Mouse (Mus musculus) CH12.LX (cell line): ENCODE measurements around the gene Ddx58. TPM values are rescaled to one million over a fixed set of nuclear protein-coding genes. Genes with fewer than 3 reads are reported as not detected.

ENCODE experiments used
- DNase-seq: peaks from one replicate; pipeline ENCODE4 v3.0.0-alpha.2; 2013; ENCODE audit errors: extremely low read depth
- H3K27ac ChIP-seq: 2 replicates; pipeline ENCODE4 v1.5.1; 2012; ENCODE audit warnings: low read depth, mild to moderate bottlenecking, control low read depth, moderate library complexity; ENCODE audit not compliant: insufficient read depth
- H3K27me3 ChIP-seq: replicated peaks from 2 replicates; pipeline ENCODE3; 2012; ENCODE audit warnings: inconsistent platforms
- H3K36me3 ChIP-seq, 2 experiments: replicated peaks in 1 of 2; 2 replicates each; pipeline versions ENCODE3 to v1.6.1; 2012; ENCODE audit warnings: inconsistent platforms in 1 of 2, low read length in 1 of 2, mild to moderate bottlenecking in 1 of 2, mixed read lengths in 1 of 2, moderate library complexity in 1 of 2; ENCODE audit not compliant: control insufficient read depth in 1 of 2, insufficient read depth in 1 of 2
- H3K4me1 ChIP-seq, 2 experiments: 2 replicates each; pipeline ENCODE4 v1.6.1; 2012; ENCODE audit warnings: inconsistent platforms in 1 of 2, moderate library complexity in 1 of 2; ENCODE audit not compliant: insufficient read depth in 2 of 2, control insufficient read depth in 1 of 2
- H3K4me2 ChIP-seq: 2 replicates; pipeline ENCODE4 v1.6.1; 2012; ENCODE audit warnings: low read depth, mild to moderate bottlenecking, control low read depth; ENCODE audit not compliant: poor library complexity, insufficient read depth, severe bottlenecking
- H3K4me3 ChIP-seq, 3 experiments: fragments of 150-350 bp in 1 of 3; sonication (generic) in 1 of 3; replicated peaks in 1 of 3; 2 replicates each; pipeline versions ENCODE3 to v1.5.1; 2011 to 2012; ENCODE audit warnings: low read depth in 2 of 3, low read length in 2 of 3, mild to moderate bottlenecking in 2 of 3, moderate library complexity in 2 of 3, control low read depth in 1 of 3, improper control_type of control experiment in 1 of 3, inconsistent platforms in 1 of 3, mixed read lengths in 1 of 3; ENCODE audit not compliant: poor library complexity in 1 of 3
- H3K79me2 ChIP-seq: replicated peaks from 2 replicates; pipeline ENCODE4 v1.6.1; 2012; ENCODE audit warnings: mild to moderate bottlenecking, moderate library complexity; ENCODE audit not compliant: control insufficient read depth, poor library complexity, insufficient read depth, severe bottlenecking; ENCODE audit errors: extremely low read depth
- H3K9ac ChIP-seq: 2 replicates; pipeline ENCODE4 v1.6.1; 2012; ENCODE audit warnings: low read depth, mild to moderate bottlenecking, control low read depth, moderate library complexity; ENCODE audit not compliant: insufficient read depth
- H3K9me3 ChIP-seq: replicated peaks from 2 replicates; pipeline ENCODE3; 2012; ENCODE audit warnings: low read length, inconsistent platforms, mixed read lengths
- CTCF ChIP-seq, 2 experiments: IDR thresholded peaks in 1 of 2; conservative IDR thresholded peaks in 1 of 2; 2 replicates each; pipeline ENCODE4 v1.5.1; 2011 to 2012; ENCODE audit warnings: low read depth in 2 of 2, low read length in 2 of 2, improper control_type of control experiment in 1 of 2, inconsistent platforms in 1 of 2, mild to moderate bottlenecking in 1 of 2, moderate library complexity in 1 of 2
- ELF1 ChIP-seq: IDR thresholded peaks from 2 replicates; pipeline ENCODE4 v1.6.1; 2014; ENCODE audit warnings: low read depth, mild to moderate bottlenecking, inconsistent platforms, low read length, improper control_type of control experiment
- EP300 ChIP-seq: IDR thresholded peaks from 2 replicates; pipeline ENCODE4 v1.6.1; 2011; ENCODE audit warnings: low read length, improper control_type of control experiment
- IRF4 ChIP-seq: IDR thresholded peaks from 2 replicates; pipeline ENCODE4 v1.6.1; 2014; ENCODE audit warnings: low read depth, mild to moderate bottlenecking, inconsistent platforms, low read length, improper control_type of control experiment
- JUND ChIP-seq: conservative IDR thresholded peaks from 2 replicates; pipeline ENCODE4 v1.6.1; 2011; ENCODE audit warnings: low read depth, low read length, improper control_type of control experiment
- MAFK ChIP-seq: IDR thresholded peaks from 2 replicates; pipeline ENCODE4 v1.6.1; 2011; ENCODE audit warnings: low read length, improper control_type of control experiment; ENCODE audit not compliant: insufficient replicate concordance
- MAX ChIP-seq: IDR thresholded peaks from 2 replicates; pipeline ENCODE4 v1.6.1; 2011; ENCODE audit warnings: low read length, improper control_type of control experiment
- MAZ ChIP-seq: IDR thresholded peaks from 2 replicates; pipeline ENCODE4 v1.6.1; 2012; ENCODE audit warnings: low read depth, mild to moderate bottlenecking, inconsistent platforms, low read length, improper control_type of control experiment, moderate library complexity
- MXI1 ChIP-seq: IDR thresholded peaks from 2 replicates; pipeline ENCODE4 v1.6.1; 2011; ENCODE audit warnings: mild to moderate bottlenecking, low read depth, low read length, improper control_type of control experiment
- NRF1 ChIP-seq: IDR thresholded peaks from 2 replicates; pipeline ENCODE4 v1.6.1; 2014; ENCODE audit warnings: low read depth, mild to moderate bottlenecking, inconsistent platforms, low read length, improper control_type of control experiment, moderate library complexity
- RCOR1 ChIP-seq: conservative IDR thresholded peaks from 2 replicates; pipeline ENCODE4 v1.6.1; 2012; ENCODE audit warnings: low read depth, mild to moderate bottlenecking, inconsistent platforms, low read length, improper control_type of control experiment
- ZKSCAN1 ChIP-seq: IDR thresholded peaks from 2 replicates; pipeline ENCODE4 v1.6.1; 2012; ENCODE audit warnings: low read depth, inconsistent platforms, low read length, improper control_type of control experiment, borderline replicate concordance
- ZMIZ1 ChIP-seq: IDR thresholded peaks from 2 replicates; pipeline ENCODE4 v1.6.1; 2012; ENCODE audit warnings: low read depth, mild to moderate bottlenecking, inconsistent platforms, low read length, improper control_type of control experiment
- dilution Hi-C: fragments of 300-500 bp; cut with MboI; formaldehyde crosslinking; loops from 2 replicates; pipeline ENCODE4 v1.14.3; 2020; ENCODE audit warnings: low sequenced_read_pairs; ENCODE audit not compliant: extremely low pct_unique_long_range_greater_than_20kb, extremely low pct_ligation_motif_present
- in situ Hi-C: fragments of 300-500 bp; cut with MboI; formaldehyde crosslinking; loops from 3 replicates; pipeline ENCODE4 v1.14.3; 2019; ENCODE audit warnings: low sequenced_read_pairs, low pct_ligation_motif_present, low pct_unique_long_range_greater_than_20kb, mixed read lengths
- polyA plus RNA-seq: library from polyadenylated mRNA; unstranded; fragments of >175 nt; gene quantifications from 2 replicates; pipeline ENCODE4 v1.2.1, GENCODE M21; 2012; ENCODE audit warnings: low read depth; ENCODE audit not compliant: insufficient read length
- total RNA-seq, 2 experiments: library from RNA; depleted of rRNA; stranded (reverse); fragments of 300-350 nt in 1 of 2; fragments of >200 nt in 1 of 2; gene quantifications; 2 replicates each; pipeline ENCODE4 v1.2.3; 2012 to 2014

The Ddx58 gene
- total RNA-seq (2012; rRNA removed) (4.5 and 6.6 TPM in 2 replicates), total RNA-seq (2014; rRNA removed) (4.2 and 4.5 TPM in 2 replicates), polyA plus RNA-seq (6.4 and 7.3 TPM in 2 replicates)

GRCm38 (mm10) chr4:40239409-40240271 lies at the start of gene Ddx58:
Gene Ddx58 (minus strand): TSS chr4:40239828.
- no peaks in the 10 kb centered on the region for H3K79me2 ChIP-seq
- no peak for TF ChIP-seq ZMIZ1
- peak; percentile 43; the same call in 1 of the 2 replicates for TF ChIP-seq MXI1
- no peak for TF ChIP-seq ELF1
- no peak for TF ChIP-seq MAFK
- no peak for TF ChIP-seq JUND
- no peak for TF ChIP-seq RCOR1
- 0 out of 2 replicates have a peak, but pooled peaks have one; percentile 22 for TF ChIP-seq MAX
- TF ChIP-seq IRF4: peak; percentile 54; the same call in 1 of the 2 replicates
- 0 out of 2 replicates have a peak, but pooled peaks have one; percentile 28 for TF ChIP-seq MAZ
- H3K9ac ChIP-seq: peak within 1 kb of the TSS; percentile 82
- in situ Hi-C loops (no loop called here), dilution Hi-C loops (no loop called here)
- DNase-seq: no peak
- no peaks in the 10 kb centered on the region for H3K27me3 ChIP-seq
- no peaks in the 10 kb centered on the region for H3K9me3 ChIP-seq
- H3K36me3 ChIP-seq: peaks cover 0 to 6% of the 10 kb centered on the region in 2 experiments
- H3K27ac ChIP-seq: no peak within 1 kb of the TSS; the same call in 1 of the 2 replicates
- peak within 1 kb of the TSS; percentile 94 for H3K4me2 ChIP-seq
- peaks cover 7 to 36% of the 10 kb centered on the region in 2 experiments; a peak in 3 of 4 replicates for H3K4me1 ChIP-seq
- peak within 1 kb of the TSS; percentile 57 to 75 (median 67) for H3K4me3 ChIP-seq

GRCm38 (mm10) chr4:40289046-40289445 lies 49.4 kb upstream of the Ddx58 start:
- Histone ChIP-seq H3K9me3 (peaks cover 10% of the 10 kb centered on the region), H3K4me2 (no peak overlapping the region), H3K4me1 (peaks cover 3 to 17% of the 10 kb centered on the region in 2 experiments), H3K79me2 (no peaks in the 10 kb centered on the region), H3K4me3 (no peak overlapping the region), H3K27ac (no peak overlapping the region), H3K27me3 (no peaks in the 10 kb centered on the region), H3K9ac (no peak overlapping the region), H3K36me3 (no peaks in the 10 kb centered on the region)
- in situ Hi-C loops: loop anchor here (10.0 kb wide), 2 partner anchors 144 to 386 kb away; partner anchors contain the start of gene Aco1
- no peak for DNase-seq
- dilution Hi-C loops: no loop called here
- TF ChIP-seq ZKSCAN1: no peak
- no peak for TF ChIP-seq MXI1
- no peak for TF ChIP-seq EP300
- TF ChIP-seq CTCF (conservative IDR thresholded peaks at IDR 0.05 in 1 of 2, IDR thresholded peaks at IDR 0.05 in 1 of 2; ENCODE audit: low read depth in 2 of 2, low read length in 2 of 2): no peak
- TF ChIP-seq ZMIZ1: no peak
- no peak for TF ChIP-seq NRF1
